Mouse (Mus musculus): Measurements from ENCODE around the gene Gm10135.
"Not testable (repeated sequence)": the region's sequence is repeated elsewhere in the genome, so short reads cannot be mapped to it uniquely, and the experiment has no call there.

Gene Gm10135

GRCm38 (mm10) chr5:72974602-72975001, at the start of gene Gm10135:
Gm10135 (minus strand) TSS chr5:72974702.
- DNase-seq (ENCODE audit: low spot score in 2 of 2), result no peak

DNA sequence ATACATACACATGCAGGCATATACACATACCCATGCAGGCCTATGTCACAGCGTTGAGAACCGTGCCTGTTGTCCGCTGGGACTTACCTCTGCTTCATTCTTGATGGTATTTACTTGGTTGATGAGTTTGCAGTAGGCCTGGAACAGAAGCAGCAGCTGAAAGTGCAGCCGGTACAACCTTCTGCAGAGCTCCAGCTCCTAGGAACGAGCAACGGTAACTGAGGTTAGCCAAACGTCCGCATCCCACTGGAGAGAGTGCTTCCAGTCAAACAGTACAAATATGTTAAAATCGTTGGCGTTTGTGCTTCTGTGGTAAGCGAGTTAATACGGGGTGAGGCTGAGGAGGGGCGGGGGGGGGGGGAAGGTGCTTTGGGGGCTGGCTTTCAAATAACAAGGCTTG, 49.3 kb upstream of the Gm10135 start:
- no peak for DNase-seq (ENCODE audit: low spot score in 2 of 2)

DNA sequence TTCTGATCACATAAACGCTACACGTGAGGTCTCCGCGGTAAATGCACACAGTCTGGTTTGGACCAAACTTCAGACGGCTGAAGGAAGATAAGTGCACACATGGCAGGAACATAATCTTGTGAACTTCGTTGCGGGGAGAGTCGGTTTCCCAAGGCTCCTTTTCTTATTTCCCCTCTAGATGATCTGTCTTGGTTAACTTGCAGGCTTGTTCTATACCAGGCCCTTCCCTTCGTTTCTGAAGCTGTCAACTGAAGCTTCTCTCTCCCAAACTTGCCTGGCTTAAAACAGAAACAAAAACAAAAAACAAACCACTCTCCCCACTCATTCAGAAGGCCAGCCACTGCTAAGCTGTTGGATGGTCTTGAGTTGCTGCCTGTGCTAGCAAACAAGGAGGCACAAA, 40.2 kb upstream of the Gm10135 start:
- DNase-seq (ENCODE audit: low spot score in 2 of 2), result no peak

DNA sequence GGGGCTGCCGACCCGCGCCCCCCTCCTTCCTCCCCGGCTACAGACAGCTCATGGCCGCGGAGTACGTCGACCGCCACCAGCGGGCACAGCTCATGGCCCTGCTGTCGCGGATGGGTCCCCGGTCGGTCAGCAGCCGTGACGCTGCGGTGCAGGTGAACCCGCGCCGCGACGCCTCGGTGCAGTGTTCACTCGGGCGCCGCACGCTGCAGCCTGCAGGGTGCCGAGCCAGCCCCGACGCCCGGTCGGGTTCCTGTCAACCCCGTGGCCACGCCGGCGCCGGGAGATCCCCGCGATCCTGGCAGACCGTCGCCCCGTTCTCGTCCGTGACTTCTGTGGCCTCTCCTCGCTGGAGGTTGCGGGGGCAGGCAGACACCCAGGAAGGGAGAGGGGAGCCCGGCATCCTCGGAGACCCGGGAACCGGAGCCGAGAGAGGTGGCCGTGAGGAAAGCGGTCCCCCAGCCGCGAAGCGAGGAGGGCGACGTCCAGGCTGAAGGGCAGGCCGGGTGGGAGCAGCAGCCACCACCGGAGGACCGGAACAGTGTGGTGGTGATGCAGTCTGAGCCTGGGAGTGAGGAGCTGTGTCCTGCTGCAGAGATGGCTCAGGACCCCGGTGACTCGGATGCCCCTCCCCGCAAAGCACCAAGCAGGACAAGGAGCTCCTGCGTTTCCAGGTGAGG, 39.2 kb upstream of the Gm10135 start:
- DNase-seq (ENCODE audit: low spot score in 2 of 2), result not testable (repeated sequence)

GRCm38 (mm10) chr5:73012884-73013610, 38.5 kb upstream of the Gm10135 start:
- DNase-seq (ENCODE audit: low spot score in 2 of 2), result not testable (repeated sequence)

GRCm38 (mm10) chr5:73011806-73012205, 37.3 kb upstream of the Gm10135 start:
- DNase-seq (ENCODE audit: low spot score in 2 of 2), result not testable (repeated sequence)

- DNase-seq (ENCODE audit: low spot score in 2 of 2), result not testable (repeated sequence)
These were observed 33.7 kb upstream of the Gm10135 start for GRCm38 (mm10) chr5:73008230-73008629.

DNA sequence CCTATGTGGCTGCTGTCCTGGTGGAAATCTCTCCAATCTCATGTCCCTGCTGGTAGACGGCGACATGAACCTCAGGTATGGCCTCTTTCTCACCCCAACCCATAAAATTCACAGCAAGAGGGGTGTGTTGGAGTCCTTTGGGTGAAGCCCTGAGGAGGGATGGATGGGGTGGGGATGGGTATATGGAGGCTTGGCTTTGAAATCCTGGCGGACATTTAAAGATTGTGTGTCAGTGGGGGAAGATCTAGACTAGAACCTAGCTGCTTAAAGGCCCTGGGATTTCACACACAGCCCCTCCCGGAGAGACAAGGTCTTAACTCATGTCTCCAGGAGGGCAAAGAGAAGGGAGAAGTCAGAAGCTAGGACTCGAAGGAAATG, 33.1 kb upstream of the Gm10135 start:
- DNase-seq (ENCODE audit: low spot score in 2 of 2), result no peak

DNA sequence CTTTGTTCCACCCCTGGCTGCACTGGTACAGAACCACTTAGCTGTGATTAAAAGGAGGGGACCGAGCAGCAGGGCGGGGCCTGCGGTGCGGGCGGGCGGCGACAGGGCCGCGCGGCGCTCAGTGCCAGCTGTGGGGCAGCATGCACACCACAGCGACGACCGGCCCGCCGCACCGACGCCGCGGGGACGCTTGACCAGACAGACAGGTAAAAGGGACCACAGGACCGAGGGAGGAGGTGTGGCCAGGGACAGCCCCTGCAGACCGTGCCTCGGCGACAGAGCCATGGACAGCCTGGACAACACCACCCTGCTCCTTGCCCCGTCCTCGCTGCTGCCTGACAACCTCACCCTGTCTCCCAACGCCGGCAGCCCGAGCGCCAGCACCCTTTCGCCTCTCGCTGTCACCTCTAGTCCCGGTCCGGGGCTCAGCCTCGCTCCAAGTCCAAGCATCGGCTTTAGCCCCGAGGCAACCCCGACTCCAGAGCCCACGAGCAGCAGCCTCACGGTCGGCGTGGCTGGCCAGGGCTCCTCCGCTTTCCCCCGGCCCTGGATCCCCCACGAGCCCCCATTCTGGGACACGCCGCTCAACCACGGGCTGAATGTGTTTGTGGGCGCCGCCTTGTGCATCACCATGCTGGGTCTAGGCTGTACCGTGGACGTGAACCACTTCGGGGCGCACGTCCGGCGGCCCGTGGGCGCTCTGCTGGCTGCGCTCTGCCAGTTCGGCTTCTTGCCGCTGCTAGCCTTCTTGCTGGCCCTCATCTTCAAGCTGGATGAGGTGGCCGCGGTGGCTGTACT, 32.5 kb upstream of the Gm10135 start, which contains the start of gene Slc10a4:
Gene Slc10a4 (plus strand): TSS at position 100 of the 798 bp plus-strand sequence.
- DNase-seq (ENCODE audit: low spot score in 2 of 2), result no peak

- no peak for DNase-seq (ENCODE audit: low spot score in 2 of 2)
These were observed 29.5 kb upstream of the Gm10135 start for GRCm38 (mm10) chr5:73004046-73004445.

- DNase-seq (ENCODE audit: low spot score in 2 of 2), result not testable (repeated sequence)
These were observed 24.0 kb upstream of the Gm10135 start for GRCm38 (mm10) chr5:72998546-72998945.

- no peak for DNase-seq (ENCODE audit: low spot score in 2 of 2)
These were observed 20.9 kb upstream of the Gm10135 start for GRCm38 (mm10) chr5:72995379-72995778.

DNA sequence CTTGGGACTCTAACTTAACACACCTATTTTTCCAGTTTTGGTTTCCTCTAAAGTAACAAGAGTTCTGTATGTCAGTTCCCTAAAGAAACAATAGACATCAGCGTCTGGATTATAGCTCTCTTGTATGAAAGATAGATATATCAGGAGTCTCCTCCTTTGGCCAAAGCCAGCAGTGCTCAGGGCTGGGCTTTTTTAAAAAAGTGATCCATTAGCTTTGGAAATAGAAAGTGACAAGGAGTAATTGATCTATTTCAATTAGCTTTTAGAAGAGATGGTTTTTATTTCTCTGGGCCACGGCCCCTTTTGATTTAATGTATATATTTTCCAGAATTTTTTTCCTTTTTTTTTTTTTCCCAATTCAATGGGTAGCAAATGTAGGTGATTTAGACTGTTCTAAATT, 20.4 kb upstream of the Gm10135 start:
- no peak for DNase-seq (ENCODE audit: low spot score in 2 of 2)

GRCm38 (mm10) chr5:72994424-72994823, 19.9 kb upstream of the Gm10135 start:
- DNase-seq (ENCODE audit: low spot score in 2 of 2), result no peak

- DNase-seq (ENCODE audit: low spot score in 2 of 2), result no peak
These were observed 18.0 kb upstream of the Gm10135 start for GRCm38 (mm10) chr5:72992474-72992873.

- no peak for DNase-seq (ENCODE audit: low spot score in 2 of 2)
These were observed 15.3 kb upstream of the Gm10135 start for GRCm38 (mm10) chr5:72989756-72990155.

DNA sequence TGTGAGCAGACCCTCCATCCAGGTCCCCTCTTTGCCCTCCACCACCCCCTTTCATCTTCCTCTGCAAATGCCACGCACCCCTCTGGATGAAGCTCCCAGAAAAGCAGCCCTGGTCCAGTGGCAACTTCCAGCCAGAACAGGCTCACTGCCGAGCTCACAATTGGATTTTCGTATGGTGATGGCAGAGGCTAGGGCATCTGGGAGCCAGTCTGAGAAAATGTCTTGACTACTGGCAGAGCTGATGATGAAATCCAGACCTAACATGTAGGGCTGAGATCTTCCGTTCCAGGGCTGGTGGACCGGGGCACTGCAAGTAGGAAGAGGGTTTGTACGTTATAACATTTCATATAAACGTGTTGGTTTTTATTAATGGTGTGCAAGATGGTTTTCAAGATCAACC, 13.3 kb upstream of the Gm10135 start:
- DNase-seq (ENCODE audit: low spot score in 2 of 2), result no peak

GRCm38 (mm10) chr5:72984091-72984490, 9.6 kb upstream of the Gm10135 start:
- no peak for DNase-seq (ENCODE audit: low spot score in 2 of 2)

- no peak for DNase-seq (ENCODE audit: low spot score in 2 of 2)
These were observed 2.0 kb upstream of the Gm10135 start for GRCm38 (mm10) chr5:72976539-72976938.

- no peak for DNase-seq (ENCODE audit: low spot score in 2 of 2)
These were observed 1.5 kb upstream of the Gm10135 start for GRCm38 (mm10) chr5:72975996-72976395.

DNA sequence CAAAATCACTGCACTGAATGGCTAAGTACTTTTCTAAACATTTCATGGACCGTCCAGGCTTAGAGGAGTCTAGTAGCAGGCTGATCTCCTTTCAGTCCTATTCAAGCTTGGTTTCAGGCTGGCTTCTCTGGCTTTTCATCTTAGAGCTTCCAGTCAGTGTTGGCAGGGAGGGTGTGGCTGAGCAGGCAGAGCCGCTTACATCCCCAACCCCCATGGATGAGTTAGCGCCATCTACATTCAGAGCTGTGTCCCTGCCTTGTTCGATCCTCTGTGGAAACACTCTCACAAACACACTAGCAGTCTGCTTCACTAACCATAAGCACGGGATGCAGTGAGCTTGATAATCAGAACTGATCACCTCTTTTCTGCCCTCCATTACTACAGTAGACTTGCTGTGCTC, 1.6 kb downstream of the Gm10135 start:
- DNase-seq (ENCODE audit: low spot score in 2 of 2), result no peak

GRCm38 (mm10) chr5:72972435-72972834, 2.1 kb downstream of the Gm10135 start:
- DNase-seq (ENCODE audit: low spot score in 2 of 2), result no peak

All from spleen, postnatal 14 days (tissue).